Mouse (Mus musculus): Measurements from ENCODE around the gene Zfp229.
A peak's percentile ranks its signal among the peaks of the same experiment; 100 is the strongest.
"Not testable (repeated sequence)": the region's sequence is repeated elsewhere in the genome, so short reads cannot be mapped to it uniquely, and the experiment has no call there.

Zfp229 gene

DNA sequence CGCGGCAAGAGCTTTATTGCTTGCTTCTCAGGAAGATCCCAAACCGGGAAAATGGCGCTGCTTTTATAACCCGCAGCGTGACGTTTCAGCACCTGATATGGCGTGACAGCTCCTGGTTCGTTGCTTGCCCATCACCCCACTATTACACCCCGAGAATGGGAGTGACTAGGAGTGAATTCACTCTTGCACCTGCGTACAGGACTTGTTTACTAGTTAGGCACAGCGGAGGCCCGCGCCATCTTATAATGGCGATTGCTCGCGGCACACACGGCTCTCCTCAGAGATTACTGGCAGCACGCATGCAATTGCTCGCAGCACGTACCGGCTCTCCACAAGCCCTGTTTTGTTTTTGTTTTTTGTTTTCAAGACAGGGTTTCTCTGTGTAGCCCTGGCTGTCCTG is at the start of gene Zfp229:
Zfp229 (plus strand) TSS at position 301 of the 400 bp plus-strand sequence.
- DNase-seq (ENCODE audit: extremely low read depth, insufficient read length, low spot score) = not testable (repeated sequence)

DNA sequence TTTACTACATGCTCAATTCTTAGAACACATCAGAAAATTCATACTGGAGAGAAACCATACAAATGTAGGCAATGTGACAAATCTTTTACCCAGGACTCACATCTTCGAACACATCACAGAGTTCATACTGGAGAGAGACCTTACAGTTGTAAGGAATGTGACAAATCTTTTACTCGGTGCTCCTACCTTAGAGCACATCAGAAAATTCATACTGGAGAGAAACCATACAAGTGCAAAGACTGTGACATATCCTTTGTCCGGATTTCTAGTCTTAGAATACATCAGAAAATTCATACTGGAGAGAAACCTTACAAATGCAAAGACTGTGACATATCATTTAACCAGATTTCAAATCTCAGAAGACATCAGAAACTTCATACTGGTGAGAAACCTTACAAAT is 39.0 kb upstream of the Zfp229 start, which contains the start of gene Gm10226:
Gm10226 (plus strand) TSS at position 301 of the 400 bp plus-strand sequence.
- no peak for DNase-seq (ENCODE audit: extremely low read depth, insufficient read length, low spot score)

DNA sequence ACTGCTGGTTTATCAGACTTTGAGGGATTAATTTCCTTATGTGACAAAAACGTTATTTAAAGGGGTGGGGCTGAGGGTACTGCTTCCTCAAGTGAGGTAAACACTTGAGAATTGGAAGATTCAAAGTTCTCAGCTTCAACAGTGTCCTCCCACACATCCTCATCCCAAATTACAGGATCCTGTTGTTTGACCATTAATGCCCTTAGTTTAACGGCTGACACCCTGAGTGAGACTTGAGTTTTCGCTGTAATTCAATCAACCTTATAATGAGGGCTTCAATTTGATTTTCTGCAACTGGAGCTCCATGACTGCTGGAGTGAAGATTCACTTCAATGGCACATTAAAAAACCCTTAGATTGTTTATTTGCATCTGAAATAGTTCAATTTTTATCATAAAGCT is 37.3 kb upstream of the Zfp229 start:
- DNase-seq (ENCODE audit: extremely low read depth, insufficient read length, low spot score) = no peak

DNA sequence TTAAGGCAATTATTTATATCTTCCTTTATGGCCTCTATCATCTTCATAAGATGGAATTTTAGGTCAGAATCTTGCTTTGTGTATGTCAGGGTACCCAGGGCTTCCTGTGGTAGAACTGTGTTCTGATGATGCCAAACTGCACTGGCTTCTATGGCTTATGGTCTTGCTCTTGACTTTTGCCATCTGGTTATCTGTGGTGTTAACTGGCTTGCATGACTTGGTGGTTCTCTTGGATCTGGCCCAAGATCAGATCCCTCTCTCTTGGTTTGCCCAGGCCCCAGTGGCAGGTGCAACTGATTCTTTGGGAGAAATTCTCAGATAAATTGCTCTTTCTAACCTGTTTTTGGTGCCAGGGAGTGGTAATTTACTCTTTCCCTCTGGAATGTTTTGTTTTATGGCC is 34.5 kb upstream of the Zfp229 start:
- DNase-seq (ENCODE audit: extremely low read depth, insufficient read length, low spot score) = no peak

DNA sequence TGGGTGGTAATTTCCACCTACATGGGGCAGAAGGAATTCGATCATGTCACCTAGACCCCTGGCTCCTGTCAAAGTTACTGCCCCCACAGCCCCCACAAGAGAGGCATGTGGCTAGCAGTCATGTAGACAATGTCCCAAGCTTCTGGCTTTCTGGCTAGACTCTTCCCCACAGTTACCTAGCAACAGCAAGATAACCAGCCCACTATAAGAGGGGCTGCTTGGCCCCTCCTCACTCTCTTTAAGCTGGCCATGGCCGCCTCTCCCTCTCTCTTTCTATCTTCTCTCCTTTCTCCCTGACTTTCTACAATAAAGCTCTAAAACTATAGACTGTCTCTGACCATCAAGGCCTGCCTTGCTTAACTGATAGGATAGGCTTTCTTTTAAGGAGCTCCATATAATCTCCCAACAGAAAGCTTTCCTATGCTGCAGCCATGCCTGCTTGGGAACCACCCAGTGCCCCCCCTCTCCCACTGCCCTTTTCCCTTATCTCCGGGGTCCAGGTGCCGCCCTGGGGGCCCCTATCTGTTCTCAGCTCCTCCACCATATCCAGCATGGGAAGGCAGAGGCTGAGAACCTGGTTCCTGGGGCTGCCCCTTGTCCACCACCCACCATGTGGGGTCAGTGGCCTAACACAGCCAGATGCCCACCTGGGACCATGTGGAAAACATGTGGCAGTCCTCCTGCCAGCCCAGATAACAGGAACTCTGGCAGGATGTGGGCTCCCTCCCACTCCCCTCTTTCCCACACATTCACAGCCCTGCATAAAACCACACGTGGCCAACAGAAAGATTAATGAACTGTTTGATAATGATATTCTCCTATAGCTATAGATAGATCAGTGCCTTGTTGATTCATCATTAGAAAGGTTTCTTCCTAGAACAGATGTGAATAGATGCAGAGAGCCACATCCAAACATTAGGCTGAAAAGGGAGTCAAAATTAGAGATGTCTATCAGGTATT is 28.0 kb upstream of the Zfp229 start:
- no peak for DNase-seq (ENCODE audit: extremely low read depth, insufficient read length, low spot score)

DNA sequence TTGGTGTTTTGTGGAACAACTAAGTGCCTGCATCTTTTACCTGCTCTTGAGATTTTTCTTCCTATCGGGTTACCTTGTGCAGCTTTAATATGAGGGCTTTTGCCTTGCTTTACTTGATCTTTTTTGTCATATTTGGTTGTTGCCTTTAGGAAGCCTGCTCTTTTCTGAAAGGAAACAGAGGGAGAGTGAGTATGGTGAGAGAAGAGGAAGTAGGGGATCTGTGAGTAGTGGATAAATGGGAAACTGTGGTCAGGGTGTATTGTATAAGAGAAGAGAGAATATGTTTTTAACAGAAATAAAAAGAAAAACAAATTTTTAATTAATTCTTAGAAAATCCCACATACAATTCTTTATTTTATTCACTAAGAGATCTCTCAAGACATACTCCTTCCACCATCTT is 27.2 kb upstream of the Zfp229 start:
- no peak for DNase-seq (ENCODE audit: extremely low read depth, insufficient read length, low spot score)

DNA sequence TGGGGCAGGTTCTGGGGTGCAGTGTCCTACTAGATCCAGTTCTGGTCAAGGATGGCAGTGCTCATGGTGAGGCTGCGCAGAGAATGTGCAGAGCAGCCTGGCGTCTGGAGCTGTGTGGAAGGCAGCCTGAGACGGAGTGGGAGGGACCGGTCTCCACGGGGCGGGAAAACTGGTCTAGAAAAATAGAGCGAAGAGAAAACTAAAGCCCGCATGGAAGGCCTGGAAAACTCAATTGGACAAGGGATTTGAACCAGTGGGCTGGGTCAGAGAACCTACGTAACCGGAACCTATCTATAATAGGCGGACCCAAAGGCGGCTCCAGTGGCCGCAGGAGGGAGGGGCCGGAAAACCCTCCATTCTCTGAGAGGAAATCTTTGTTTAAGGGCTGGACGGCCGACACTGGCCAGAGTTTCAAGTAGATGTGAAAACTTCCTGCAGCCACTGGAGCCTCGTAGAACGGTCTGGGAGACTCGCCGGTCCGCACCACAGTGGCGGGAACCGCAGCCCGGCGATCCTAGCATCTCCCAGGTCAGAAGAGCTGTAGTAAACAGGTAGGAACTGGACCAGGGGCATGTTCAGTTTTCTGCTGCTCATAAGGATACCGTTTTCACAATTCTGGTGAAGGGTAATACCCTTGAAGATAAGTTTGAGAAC is 23.1 kb upstream of the Zfp229 start, which contains the start of gene Zfp760:
Zfp760 (plus strand) TSS at position 399 of the 654 bp plus-strand sequence.
- DNase-seq (ENCODE audit: extremely low read depth, insufficient read length, low spot score) = peak; percentile 88

DNA sequence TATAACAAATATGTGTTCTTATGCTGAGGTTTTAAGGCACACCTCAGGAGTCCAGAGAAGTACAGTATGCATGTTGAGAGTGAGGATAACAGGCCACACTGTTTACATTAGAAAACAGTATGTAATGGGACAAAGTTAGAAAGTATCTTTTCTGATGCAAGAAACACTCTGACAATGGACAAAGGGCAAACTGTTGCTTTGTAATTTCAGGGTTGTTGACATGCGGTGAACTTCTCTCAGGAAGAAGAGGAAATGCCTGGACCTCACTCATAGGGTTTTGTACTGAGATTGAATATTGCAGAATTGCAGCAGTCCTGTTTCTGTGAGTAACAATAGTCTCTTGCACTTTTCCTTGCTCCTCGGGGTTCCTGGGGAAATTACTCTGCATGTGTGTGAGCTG is 22.2 kb upstream of the Zfp229 start:
- no peak for DNase-seq (ENCODE audit: extremely low read depth, insufficient read length, low spot score)

DNA sequence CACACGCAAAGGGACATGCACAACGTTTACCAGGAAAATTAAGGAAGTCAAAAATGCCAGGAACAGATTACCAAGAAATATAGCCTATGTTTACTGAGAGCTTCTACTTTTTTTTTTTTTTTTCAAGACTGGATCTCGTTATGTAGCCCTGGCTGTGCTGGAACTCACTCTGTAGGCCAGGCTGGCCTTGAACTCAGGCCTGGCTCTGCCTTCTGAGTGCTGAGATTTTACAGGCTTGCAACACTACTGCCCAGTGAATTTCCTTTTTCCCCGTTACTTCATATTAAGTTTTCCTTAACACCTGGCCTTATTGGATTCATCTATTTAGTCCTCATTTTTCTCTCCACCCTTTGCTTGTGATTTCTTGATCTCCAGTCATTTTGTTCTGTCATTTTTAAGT is 2.5 kb downstream of the Zfp229 start:
- no peak for DNase-seq (ENCODE audit: extremely low read depth, insufficient read length, low spot score)

DNA sequence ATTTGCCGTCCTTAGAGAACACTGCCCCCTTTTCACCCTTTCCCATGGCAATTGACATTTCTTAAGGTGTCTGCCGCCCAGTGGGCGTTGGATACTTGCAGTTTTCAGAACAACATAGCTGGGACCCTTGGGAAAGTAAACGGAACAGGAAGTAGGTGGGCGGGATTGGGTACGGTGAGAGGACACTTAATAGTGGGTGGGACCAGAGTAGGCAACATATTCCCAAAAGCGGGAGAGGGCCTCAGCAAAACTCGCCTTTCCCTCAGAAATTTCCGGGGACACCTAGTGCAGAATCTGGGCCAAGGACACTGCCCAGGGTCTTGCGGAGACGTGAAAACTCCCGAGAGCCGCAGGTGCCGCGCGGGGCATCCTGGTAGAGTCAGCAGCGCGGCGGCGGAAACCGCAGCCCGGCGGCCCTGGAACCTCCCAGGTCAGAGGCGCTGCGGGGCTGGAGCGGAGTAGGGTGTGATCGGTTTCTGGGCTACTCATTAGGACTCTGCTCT is 3.0 kb downstream of the Zfp229 start:
- DNase-seq (ENCODE audit: extremely low read depth, insufficient read length, low spot score) = peak; percentile 85

DNA sequence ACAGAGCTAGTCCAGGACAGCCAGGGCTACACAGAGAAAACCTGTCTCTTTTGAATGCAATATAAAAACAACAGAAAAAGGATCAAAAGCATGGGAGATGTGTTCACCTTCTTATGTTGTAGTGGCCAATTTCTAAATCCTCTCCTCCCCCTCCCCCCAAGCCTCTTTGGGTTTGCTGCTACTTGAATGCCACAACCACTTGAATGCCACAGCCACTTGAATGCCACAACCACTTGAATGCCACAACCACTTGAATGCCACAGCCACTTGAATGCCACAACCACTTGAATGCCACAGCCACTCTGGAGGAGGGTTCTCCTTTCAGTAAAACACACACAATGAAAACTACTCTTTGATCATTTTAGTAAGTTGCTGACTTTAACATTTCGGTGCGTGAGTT is 22.2 kb downstream of the Zfp229 start:
- no peak for DNase-seq (ENCODE audit: extremely low read depth, insufficient read length, low spot score)

DNA sequence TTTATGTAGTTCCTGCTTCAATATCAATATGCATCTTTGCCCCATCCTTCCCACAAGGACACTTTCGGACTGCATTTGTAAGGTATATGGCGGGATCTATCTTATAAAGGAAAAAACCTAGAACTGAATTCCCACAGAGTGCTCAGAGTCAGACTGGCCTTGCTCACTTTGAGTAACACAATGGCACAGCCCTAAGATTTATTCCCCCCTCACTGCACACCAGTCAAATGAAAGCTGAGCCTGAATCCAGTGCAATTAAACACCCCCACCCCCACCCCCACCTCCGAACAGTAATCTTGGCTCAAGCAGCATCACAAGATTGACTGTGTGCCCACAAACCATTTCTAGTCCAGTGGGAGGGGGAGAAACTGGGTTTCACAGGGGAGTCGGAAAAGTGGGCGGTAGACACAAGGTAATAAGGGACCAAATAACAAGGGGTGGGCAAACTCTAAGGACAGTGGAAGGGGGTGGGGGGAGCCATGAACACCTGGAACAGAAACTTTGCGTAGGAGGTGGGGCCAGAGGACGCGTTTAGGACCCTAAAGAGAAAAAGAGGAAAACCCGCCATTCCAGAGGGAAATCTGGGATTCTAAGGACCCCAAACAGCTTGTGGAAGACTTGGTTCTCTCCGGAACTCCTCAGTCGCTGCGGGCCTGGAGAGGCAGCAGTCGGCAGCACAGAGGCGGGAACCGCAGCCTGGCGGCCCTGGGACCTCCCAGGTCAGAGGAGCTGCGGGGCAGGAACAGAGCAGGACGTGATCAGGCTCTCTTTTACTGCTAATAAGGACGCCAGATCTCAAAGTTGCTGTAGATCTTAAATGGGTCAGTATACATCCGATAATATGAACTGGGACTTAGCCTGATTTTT is 23.0 kb downstream of the Zfp229 start:
- DNase-seq (ENCODE audit: extremely low read depth, insufficient read length, low spot score) = no peak

DNA sequence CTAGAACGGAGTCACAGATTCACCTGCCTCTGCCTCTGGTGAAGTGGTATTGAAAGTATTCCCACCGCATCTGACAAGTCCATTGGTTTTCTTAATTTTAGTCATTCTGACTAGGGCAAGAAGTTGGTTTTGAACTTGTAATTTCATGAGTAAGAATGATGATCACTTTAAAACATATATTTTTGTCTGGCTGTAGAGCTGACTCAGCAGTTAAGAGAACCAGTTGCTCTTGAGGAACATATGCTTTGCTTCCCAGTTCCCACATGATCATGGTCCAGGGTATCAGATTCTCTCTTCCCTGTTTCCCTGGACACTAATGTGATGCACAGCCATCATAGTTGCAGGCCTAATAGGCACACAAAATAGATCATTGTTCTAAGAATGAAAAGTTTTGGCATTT is 39.7 kb downstream of the Zfp229 start:
- no peak for DNase-seq (ENCODE audit: extremely low read depth, insufficient read length, low spot score)

DNA sequence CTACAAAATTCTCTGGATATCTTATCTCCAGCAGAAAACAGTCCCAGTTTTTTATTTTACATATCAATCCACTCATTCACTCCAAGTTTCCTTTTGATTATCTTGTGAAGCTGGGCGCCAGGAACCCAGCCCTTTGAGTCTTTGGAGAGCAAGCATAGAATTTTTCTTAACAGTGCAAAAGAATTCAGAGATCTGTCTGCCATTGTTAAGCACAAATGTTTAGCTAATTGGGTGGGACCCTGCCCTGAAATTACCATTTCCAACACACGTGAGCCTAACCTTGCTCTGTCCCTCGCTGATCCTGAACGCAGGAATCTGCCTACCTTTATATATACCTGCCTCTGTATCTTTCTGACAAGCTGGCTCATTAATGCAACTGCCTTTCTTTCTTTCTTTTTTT is 61.7 kb downstream of the Zfp229 start:
- DNase-seq (ENCODE audit: extremely low read depth, insufficient read length, low spot score) = no peak

DNA sequence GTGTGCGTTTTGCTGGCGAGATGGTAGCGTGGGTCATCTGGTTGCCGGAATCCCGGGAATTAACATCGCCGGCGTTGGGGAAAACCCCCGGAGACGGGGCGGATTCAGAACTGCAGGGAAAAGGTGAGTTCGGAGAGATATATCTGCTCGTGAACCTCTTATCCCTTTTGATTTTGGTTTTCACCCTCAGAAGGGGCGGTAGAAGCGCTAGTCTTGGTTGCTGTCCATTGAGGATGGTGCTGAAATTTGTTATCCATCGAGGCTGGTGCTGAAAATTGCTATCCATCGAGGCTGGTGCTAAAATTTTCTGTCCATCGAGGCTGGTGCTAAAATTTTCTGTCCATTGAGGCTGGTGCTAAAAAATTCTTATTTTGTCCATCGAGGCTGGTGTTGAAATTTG is 70.8 kb downstream of the Zfp229 start:
- DNase-seq (ENCODE audit: extremely low read depth, insufficient read length, low spot score) = not testable (repeated sequence)

Measured in 3134 (cell line).